Mouse (Mus musculus) CH12.LX (cell line): ENCODE measurements around the gene Ank2. TPM values are rescaled to one million over a fixed set of nuclear protein-coding genes. Genes with fewer than 3 reads are reported as not detected.

Experiments used
- DNase-seq: peaks from one replicate; pipeline ENCODE4 v3.0.0-alpha.2; 2013; ENCODE audit errors: extremely low read depth
- H3K27ac ChIP-seq: 2 replicates; pipeline ENCODE4 v1.5.1; 2012; ENCODE audit warnings: low read depth, mild to moderate bottlenecking, control low read depth, moderate library complexity; ENCODE audit not compliant: insufficient read depth
- H3K27me3 ChIP-seq: replicated peaks from 2 replicates; pipeline ENCODE3; 2012; ENCODE audit warnings: inconsistent platforms
- H3K36me3 ChIP-seq, 2 experiments: replicated peaks in 1 of 2; 2 replicates each; pipeline versions ENCODE3 to v1.6.1; 2012; ENCODE audit warnings: inconsistent platforms in 1 of 2, low read length in 1 of 2, mild to moderate bottlenecking in 1 of 2, mixed read lengths in 1 of 2, moderate library complexity in 1 of 2; ENCODE audit not compliant: control insufficient read depth in 1 of 2, insufficient read depth in 1 of 2
- H3K4me1 ChIP-seq, 2 experiments: 2 replicates each; pipeline ENCODE4 v1.6.1; 2012; ENCODE audit warnings: inconsistent platforms in 1 of 2, moderate library complexity in 1 of 2; ENCODE audit not compliant: insufficient read depth in 2 of 2, control insufficient read depth in 1 of 2
- H3K4me2 ChIP-seq: 2 replicates; pipeline ENCODE4 v1.6.1; 2012; ENCODE audit warnings: low read depth, mild to moderate bottlenecking, control low read depth; ENCODE audit not compliant: poor library complexity, insufficient read depth, severe bottlenecking
- H3K4me3 ChIP-seq, 3 experiments: fragments of 150-350 bp in 1 of 3; sonication (generic) in 1 of 3; replicated peaks in 1 of 3; 2 replicates each; pipeline versions ENCODE3 to v1.5.1; 2011 to 2012; ENCODE audit warnings: low read depth in 2 of 3, low read length in 2 of 3, mild to moderate bottlenecking in 2 of 3, moderate library complexity in 2 of 3, control low read depth in 1 of 3, improper control_type of control experiment in 1 of 3, inconsistent platforms in 1 of 3, mixed read lengths in 1 of 3; ENCODE audit not compliant: poor library complexity in 1 of 3
- H3K79me2 ChIP-seq: replicated peaks from 2 replicates; pipeline ENCODE4 v1.6.1; 2012; ENCODE audit warnings: mild to moderate bottlenecking, moderate library complexity; ENCODE audit not compliant: control insufficient read depth, poor library complexity, insufficient read depth, severe bottlenecking; ENCODE audit errors: extremely low read depth
- H3K9ac ChIP-seq: 2 replicates; pipeline ENCODE4 v1.6.1; 2012; ENCODE audit warnings: low read depth, mild to moderate bottlenecking, control low read depth, moderate library complexity; ENCODE audit not compliant: insufficient read depth
- H3K9me3 ChIP-seq: replicated peaks from 2 replicates; pipeline ENCODE3; 2012; ENCODE audit warnings: low read length, inconsistent platforms, mixed read lengths
- CHD1 ChIP-seq: IDR thresholded peaks from 2 replicates; pipeline ENCODE4 v1.6.1; 2012; ENCODE audit warnings: low read depth, low read length, improper control_type of control experiment, inconsistent platforms
- CHD2 ChIP-seq: IDR thresholded peaks from 2 replicates; pipeline ENCODE4 v1.6.1; 2011; ENCODE audit warnings: low read length, improper control_type of control experiment
- CTCF ChIP-seq, 2 experiments: IDR thresholded peaks in 1 of 2; conservative IDR thresholded peaks in 1 of 2; 2 replicates each; pipeline ENCODE4 v1.5.1; 2011 to 2012; ENCODE audit warnings: low read depth in 2 of 2, low read length in 2 of 2, improper control_type of control experiment in 1 of 2, inconsistent platforms in 1 of 2, mild to moderate bottlenecking in 1 of 2, moderate library complexity in 1 of 2
- E2F4 ChIP-seq: IDR thresholded peaks from 2 replicates; pipeline ENCODE4 v1.6.1; 2011; ENCODE audit warnings: low read depth, low read length, improper control_type of control experiment; ENCODE audit not compliant: insufficient replicate concordance
- EP300 ChIP-seq: IDR thresholded peaks from 2 replicates; pipeline ENCODE4 v1.6.1; 2011; ENCODE audit warnings: low read length, improper control_type of control experiment
- JUN ChIP-seq: IDR thresholded peaks from 2 replicates; pipeline ENCODE4 v1.6.1; 2011; ENCODE audit warnings: low read depth, mild to moderate bottlenecking, low read length, improper control_type of control experiment, moderate library complexity; ENCODE audit not compliant: insufficient read depth
- MAX ChIP-seq: IDR thresholded peaks from 2 replicates; pipeline ENCODE4 v1.6.1; 2011; ENCODE audit warnings: low read length, improper control_type of control experiment
- MAZ ChIP-seq: IDR thresholded peaks from 2 replicates; pipeline ENCODE4 v1.6.1; 2012; ENCODE audit warnings: low read depth, mild to moderate bottlenecking, inconsistent platforms, low read length, improper control_type of control experiment, moderate library complexity
- MXI1 ChIP-seq: IDR thresholded peaks from 2 replicates; pipeline ENCODE4 v1.6.1; 2011; ENCODE audit warnings: mild to moderate bottlenecking, low read depth, low read length, improper control_type of control experiment
- NELFE ChIP-seq: IDR thresholded peaks from 2 replicates; pipeline ENCODE4 v1.6.1; 2011; ENCODE audit warnings: low read depth, low read length, improper control_type of control experiment
- NRF1 ChIP-seq: IDR thresholded peaks from 2 replicates; pipeline ENCODE4 v1.6.1; 2014; ENCODE audit warnings: low read depth, mild to moderate bottlenecking, inconsistent platforms, low read length, improper control_type of control experiment, moderate library complexity
- POLR2AphosphoS2 ChIP-seq: IDR thresholded peaks from 2 replicates; pipeline ENCODE4 v1.6.1; 2011; ENCODE audit warnings: low read depth, low read length, improper control_type of control experiment
- RAD21 ChIP-seq: IDR thresholded peaks from 2 replicates; pipeline ENCODE4 v1.6.1; 2011; ENCODE audit warnings: low read depth, mild to moderate bottlenecking, low read length, improper control_type of control experiment, moderate library complexity
- RCOR1 ChIP-seq: conservative IDR thresholded peaks from 2 replicates; pipeline ENCODE4 v1.6.1; 2012; ENCODE audit warnings: low read depth, mild to moderate bottlenecking, inconsistent platforms, low read length, improper control_type of control experiment
- SIN3A ChIP-seq: IDR thresholded peaks from 2 replicates; pipeline ENCODE4 v1.6.1; 2012; ENCODE audit warnings: low read length, improper control_type of control experiment, inconsistent platforms
- SMC3 ChIP-seq: IDR thresholded peaks from 2 replicates; pipeline ENCODE4 v1.6.1; 2011; ENCODE audit warnings: low read depth, low read length, improper control_type of control experiment
- TCF12 ChIP-seq: IDR thresholded peaks from 2 replicates; pipeline ENCODE4 v1.6.1; 2014; ENCODE audit warnings: low read depth, mild to moderate bottlenecking, inconsistent platforms, low read length, improper control_type of control experiment
- USF2 ChIP-seq: conservative IDR thresholded peaks from 2 replicates; pipeline ENCODE4 v1.6.1; 2011; ENCODE audit warnings: low read depth, low read length, improper control_type of control experiment
- ZKSCAN1 ChIP-seq: IDR thresholded peaks from 2 replicates; pipeline ENCODE4 v1.6.1; 2012; ENCODE audit warnings: low read depth, inconsistent platforms, low read length, improper control_type of control experiment, borderline replicate concordance
- ZMIZ1 ChIP-seq: IDR thresholded peaks from 2 replicates; pipeline ENCODE4 v1.6.1; 2012; ENCODE audit warnings: low read depth, mild to moderate bottlenecking, inconsistent platforms, low read length, improper control_type of control experiment
- dilution Hi-C: fragments of 300-500 bp; cut with MboI; formaldehyde crosslinking; loops from 2 replicates; pipeline ENCODE4 v1.14.3; 2020; ENCODE audit warnings: low sequenced_read_pairs; ENCODE audit not compliant: extremely low pct_unique_long_range_greater_than_20kb, extremely low pct_ligation_motif_present
- in situ Hi-C: fragments of 300-500 bp; cut with MboI; formaldehyde crosslinking; loops from 3 replicates; pipeline ENCODE4 v1.14.3; 2019; ENCODE audit warnings: low sequenced_read_pairs, low pct_ligation_motif_present, low pct_unique_long_range_greater_than_20kb, mixed read lengths
- polyA plus RNA-seq: library from polyadenylated mRNA; unstranded; fragments of >175 nt; gene quantifications from 2 replicates; pipeline ENCODE4 v1.2.1, GENCODE M21; 2012; ENCODE audit warnings: low read depth; ENCODE audit not compliant: insufficient read length
- total RNA-seq, 2 experiments: library from RNA; depleted of rRNA; stranded (reverse); fragments of 300-350 nt in 1 of 2; fragments of >200 nt in 1 of 2; gene quantifications; 2 replicates each; pipeline ENCODE4 v1.2.3; 2012 to 2014

Gene Ank2
- total and polyA plus RNA-seq, 3 experiments = 3.9 to 20.9 (median 12.2) TPM

- in situ Hi-C loops = no loop called here
- H3K9ac ChIP-seq = no peak overlapping the region
- H3K79me2 ChIP-seq = no peaks in the 10 kb centered on the region; the same call in 1 of the 2 replicates
- peaks cover 5 to 14% of the 10 kb centered on the region in 2 experiments; a peak in 3 of 4 replicates for H3K4me1 ChIP-seq
- H3K36me3 ChIP-seq = no peaks in the 10 kb centered on the region
- no peak for TF ChIP-seq SIN3A
- no peak for TF ChIP-seq CHD1
- TF ChIP-seq NRF1 = no peak
- TF ChIP-seq CHD2 = no peak
- TF ChIP-seq POLR2AphosphoS2 = no peak
- no peak for TF ChIP-seq RCOR1
- no peak for TF ChIP-seq MAX
- TF ChIP-seq TCF12 = no peak
- no peak for TF ChIP-seq RAD21
- no peak for TF ChIP-seq SMC3
- TF ChIP-seq USF2 = no peak
- no peak for TF ChIP-seq MXI1
- TF ChIP-seq E2F4 = no peak
- no peak for TF ChIP-seq JUN
- TF ChIP-seq NELFE = no peak
- TF ChIP-seq, all 38 proteins: peak for 0
- Histone ChIP-seq H3K27ac (no peak overlapping the region), H3K4me2 (no peak overlapping the region), H3K27me3 (no peaks in the 10 kb centered on the region), H3K9me3 (no peaks in the 10 kb centered on the region), H3K4me3 (no peak overlapping the region)
- DNase-seq = no peak
- dilution Hi-C loops = no loop called here
Observed at GRCm38 (mm10) chr3:127350602-127351362, 148.4 kb downstream of the Ank2 start.

GRCm38 (mm10) chr3:127348926-127349325 is 150.2 kb downstream of the Ank2 start:
- Histone ChIP-seq H3K27ac (no peak overlapping the region), H3K79me2 (no peaks in the 10 kb centered on the region; the same call in 1 of the 2 replicates), H3K4me3 (no peak overlapping the region), H3K36me3 (no peaks in the 10 kb centered on the region), H3K27me3 (no peaks in the 10 kb centered on the region), H3K4me2 (no peak overlapping the region), H3K9me3 (no peaks in the 10 kb centered on the region), H3K4me1 (peaks cover 0 to under 1% of the 10 kb centered on the region in 2 experiments; a peak in 1 of 4 replicates), H3K9ac (no peak overlapping the region)
- in situ Hi-C loops = loop anchor here (25.0 kb wide), 1 partner anchor 188 kb away; no protein-coding TSS in a partner anchor
- DNase-seq = no peak
- TF ChIP-seq ZMIZ1 = no peak
- no peak for TF ChIP-seq CHD1
- TF ChIP-seq EP300 = no peak
- no peak for TF ChIP-seq RCOR1
- no peak for TF ChIP-seq MXI1
- no peak for TF ChIP-seq ZKSCAN1
- TF ChIP-seq JUN = no peak
- no peak for TF ChIP-seq CTCF (conservative IDR thresholded peaks at IDR 0.05 in 1 of 2, IDR thresholded peaks at IDR 0.05 in 1 of 2; ENCODE audit: low read depth in 2 of 2, low read length in 2 of 2)
- no peak for TF ChIP-seq MAZ
- TF ChIP-seq CHD2 = no peak
- no peak for TF ChIP-seq MAX
- dilution Hi-C loops = no loop called here
